28 mouse cellular contexts compared by ENCODE assay signal in genomic region chr11:85164371-85164770, GRCm38 (mm10). TPM values are rescaled to one million over a fixed set of nuclear protein-coding genes. Genes with fewer than 3 reads are reported as not detected.
DNase-seq lines count a peak whose midpoint lies in the region; ATAC-seq and TF ChIP-seq lines count a peak whose summit lies in the region.
"Had no signal": no experiment of that assay in that cellular context is flagged by ENCODE, and none has a peak within 500 bp of the region (broad histone marks: within the 10 kb centered on the region; RNA-seq: fewer than 3 reads in every experiment).

No protein-coding gene starts in this region.

- no peak for TF ChIP-seq CTCF in lung, postnatal 0 days (IDR thresholded peaks at IDR 0.05)
- no peak for TF ChIP-seq CTCF in lung, adult 2 months (IDR thresholded peaks at IDR 0.05; ENCODE audit: insufficient read depth, low read length)

- no peaks in the 10 kb centered on the region for H3K36me3 ChIP-seq in lung, postnatal 0 days (ENCODE audit: insufficient read depth, low read length)
- H3K36me3 ChIP-seq: embryonic facial prominence, embryonic 13.5 days; embryonic facial prominence, embryonic 15.5 days; forebrain, embryonic 10.5 days; forebrain, embryonic 12.5 days; G1E had no signal

- no peak for TF ChIP-seq EP300 in lung, postnatal 0 days (IDR thresholded peaks at IDR 0.05)

- H3K9ac ChIP-seq in lung, postnatal 0 days (replicated peaks; ENCODE audit: low read depth), result no peak overlapping the region
- H3K9ac ChIP-seq: embryonic facial prominence, embryonic 13.5 days; embryonic facial prominence, embryonic 15.5 days; forebrain, embryonic 12.5 days had no signal

- TF ChIP-seq POLR2A in lung, adult 2 months (IDR thresholded peaks at IDR 0.05; ENCODE audit: borderline replicate concordance, extremely low read depth, low read depth, low read length), result no peak

- H3K9me3 ChIP-seq in lung, postnatal 0 days (ENCODE audit: low read length), result no peaks in the 10 kb centered on the region
- H3K9me3 ChIP-seq: embryonic facial prominence, embryonic 13.5 days; embryonic facial prominence, embryonic 15.5 days; forebrain, embryonic 10.5 days; forebrain, embryonic 12.5 days; G1E had no signal

- no peak overlapping the region for H3K4me2 ChIP-seq in lung, postnatal 0 days (replicated peaks; ENCODE audit: low read depth, low read length)
- H3K4me2 ChIP-seq: embryonic facial prominence, embryonic 13.5 days; embryonic facial prominence, embryonic 15.5 days; forebrain, embryonic 12.5 days had no signal

- no peak overlapping the region for H3K4me3 ChIP-seq in lung, postnatal 0 days (ENCODE audit: low read depth, low read length)
- no peak overlapping the region for H3K4me3 ChIP-seq in lung, adult 2 months (replicated peaks; ENCODE audit: extremely low read depth, low read depth, low read length)
- H3K4me3 ChIP-seq: embryonic facial prominence, embryonic 13.5 days; embryonic facial prominence, embryonic 15.5 days; erythroblast, embryonic 14.5 days; forebrain, embryonic 10.5 days; forebrain, embryonic 12.5 days had no signal

- H3K27me3 ChIP-seq in lung, postnatal 0 days (replicated peaks; ENCODE audit: insufficient read depth, low read length), result no peaks in the 10 kb centered on the region
- H3K27me3 ChIP-seq: embryonic facial prominence, embryonic 13.5 days; embryonic facial prominence, embryonic 15.5 days; forebrain, embryonic 12.5 days; Patski had no signal

- no peak overlapping the region for H3K27ac ChIP-seq in lung, postnatal 0 days (ENCODE audit: low read length)
- H3K27ac ChIP-seq: embryonic facial prominence, embryonic 13.5 days; embryonic facial prominence, embryonic 15.5 days; forebrain, embryonic 10.5 days; forebrain, embryonic 12.5 days had no signal

- peak; percentile 40; the same call in 1 of the 2 replicates for ATAC-seq in granulocyte monocyte progenitor cell, adult 5-6 weeks (replicated peaks; ENCODE audit: poor library complexity, severe bottlenecking)
- ATAC-seq in lung, postnatal 0 days, result no peak
- ATAC-seq: activated CD4-positive, CD25-positive, alpha-beta regulatory T cell, adult 4 months; forebrain, embryonic 14.5 days; forebrain, embryonic 16.5 days; Patski had no signal

- no peaks in the 10 kb centered on the region for H3K4me1 ChIP-seq in lung, postnatal 0 days (ENCODE audit: insufficient read depth, low read depth, low read length)
- H3K4me1 ChIP-seq in lung, adult 2 months (ENCODE audit: control insufficient read depth, insufficient read depth, low read length), result no peaks in the 10 kb centered on the region
- H3K4me1 ChIP-seq: embryonic facial prominence, embryonic 13.5 days; embryonic facial prominence, embryonic 15.5 days; forebrain, embryonic 10.5 days; forebrain, embryonic 12.5 days had no signal

- DNase-seq in heart, adult 11 months, result peak; percentile 31
- DNase-seq in heart, postnatal 4 days, result no peak
- DNase-seq in adipocyte (ENCODE audit: low spot score), result peak; percentile 22
- DNase-seq in frontal cortex, postnatal 10 days (ENCODE audit: low spot score in 2 of 2), result no peak
- DNase-seq in lung, postnatal 0 days (ENCODE audit: low spot score), result no peak
- no peak for DNase-seq in lung, adult 2 months
- DNase-seq: adrenal gland, adult 2 months; adrenal gland, postnatal 10 days; adrenal gland, postnatal 25 days; cerebellum, adult 11-12 months; cerebellum, adult 2 months; cerebellum, adult 9-10 months; cerebellum, postnatal 10 days; cerebellum, postnatal 25 days had no signal

RNA-seq across cellular contexts. Expression of gene 1700125H20Rik, which starts 5.8 kb away (rescaled TPM):
- total RNA-seq in heart, postnatal 4 days (2021), result under 1 TPM in 1 of 2 experiments, not detected in 1; 0.71 TPM
- total RNA-seq in granulocyte monocyte progenitor cell, adult 5-6 weeks (2014; fragmentation: Nextera tagmentation), result not detected in 2 replicates
- 0.26 TPM in 1 of 2 replicates, not detected in the other for total RNA-seq in granulocyte monocyte progenitor cell, adult 5-6 weeks (2017)
- polyA plus RNA-seq in lung, postnatal 0 days (2015; fragmentation: Nextera tagmentation; extraction: Ambion mirVana), result 0.24 TPM in 1 of 2 replicates, not detected in the other
- polyA plus RNA-seq in lung, adult 2 months (2012; rRNA removed), result not detected in 2 replicates
- total RNA-seq: G1E had no signal
- polyA plus RNA-seq: activated CD4-positive, CD25-positive, alpha-beta regulatory T cell, adult 4 months; adrenal gland, adult 2 months; C2C12; cerebellum, adult 2 months; cortical plate, adult 2 months; embryonic facial prominence, embryonic 11.5 days; erythroblast, embryonic 14.5 days; G1E had no signal

RNA-seq across cellular contexts. Expression of gene Usp32, which starts 24.4 kb away (rescaled TPM):
- 10 to 100 TPM; 21.8 to 21.9 TPM for total RNA-seq in heart, postnatal 4 days (2021)
- 12.2 and 13.6 TPM in 2 replicates for total RNA-seq in granulocyte monocyte progenitor cell, adult 5-6 weeks (2014; fragmentation: Nextera tagmentation)
- total RNA-seq in granulocyte monocyte progenitor cell, adult 5-6 weeks (2017), result 7.6 and 12.2 TPM in 2 replicates
- polyA plus RNA-seq in lung, postnatal 0 days (2015; fragmentation: Nextera tagmentation; extraction: Ambion mirVana), result 4.1 and 4.5 TPM in 2 replicates
- polyA plus RNA-seq in lung, adult 2 months (2012; rRNA removed), result 4.4 and 7.9 TPM in 2 replicates

Comparison
In these comparisons a context has a peak if more than half of its experiments do, and no peak if none do; other contexts are left out.
1. DNase-seq: peak in heart, adult 11 months (single experiment) and adipocyte (single experiment); none in heart, postnatal 4 days (single experiment), frontal cortex, postnatal 10 days (0 of 2), lung, postnatal 0 days (single experiment) and lung, adult 2 months (single experiment).